Mouse (Mus musculus): ENCODE measurements around the gene Ndufb4.
A peak's percentile ranks its signal among the peaks of the same experiment; 100 is the strongest.

- TF ChIP-seq CTCF (IDR thresholded peaks at IDR 0.05; ENCODE audit: low read depth) (peak; percentile 65), EP300 (IDR thresholded peaks at IDR 0.05; ENCODE audit: low read depth) (no peak)
These were observed 36.9 kb upstream of the Ndufb4 start for GRCm38 (mm10) chr16:37690932-37691730.

Data from heart, postnatal 0 days (tissue).